Mouse (Mus musculus) embryonic facial prominence, embryonic 11.5 days (tissue): ENCODE data around the gene Ppm1l. TPM values are rescaled to one million over a fixed set of nuclear protein-coding genes. Genes with fewer than 3 reads are reported as not detected.
"Not testable (repeated sequence)": the region's sequence is repeated elsewhere in the genome, so short reads cannot be mapped to it uniquely, and the experiment has no call there.

ENCODE experiments used
- ATAC-seq: fragments of 200-750 bp; cut with Nextera tagmentation; replicated peaks from 2 replicates; pipeline ENCODE4 v1.8.0; 2017; ENCODE audit warnings: low read depth; ENCODE audit not compliant: insufficient number of reproducible peaks, low FRiP score, low TSS enrichment
- DNase-seq: peaks from one replicate; pipeline ENCODE4 v3.0.0-alpha.2; 2015; ENCODE audit warnings: low spot score
- H3K27ac ChIP-seq: fragments of 300-500 bp; sonication (generic); replicated peaks from 2 replicates; pipeline ENCODE4 v1.5.1; 2014; ENCODE audit warnings: mild to moderate bottlenecking, low read depth, low read length, control low read depth
- H3K27me3 ChIP-seq: fragments of 300-500 bp; sonication (generic); 2 replicates; pipeline ENCODE4 v1.6.1; 2014; ENCODE audit warnings: mild to moderate bottlenecking, low read length, moderate library complexity, mixed read lengths; ENCODE audit not compliant: control insufficient read depth, insufficient read depth
- H3K36me3 ChIP-seq: fragments of 300-500 bp; sonication (generic); replicated peaks from 2 replicates; pipeline ENCODE4 v1.6.1; 2014; ENCODE audit warnings: low read depth, mild to moderate bottlenecking, low read length, moderate library complexity, mixed read lengths; ENCODE audit not compliant: control insufficient read depth, insufficient read depth
- H3K4me1 ChIP-seq: fragments of 300-500 bp; sonication (generic); 2 replicates; pipeline ENCODE4 v1.6.1; 2014; ENCODE audit warnings: low read length, mixed read lengths; ENCODE audit not compliant: control insufficient read depth, insufficient read depth
- H3K4me2 ChIP-seq: fragments of 300-500 bp; sonication (generic); 2 replicates; pipeline ENCODE4 v1.6.1; 2014; ENCODE audit warnings: low read depth, mild to moderate bottlenecking, control low read depth, low read length, moderate library complexity
- H3K4me3 ChIP-seq: fragments of 300-500 bp; sonication (generic); 2 replicates; pipeline ENCODE4 v1.5.1; 2014; ENCODE audit warnings: low read depth, low read length, control low read depth
- H3K9ac ChIP-seq: fragments of 300-500 bp; sonication (generic); replicated peaks from 2 replicates; pipeline ENCODE4 v1.6.1; 2014; ENCODE audit warnings: mild to moderate bottlenecking, control low read depth, low read length
- H3K9me3 ChIP-seq: fragments of 300-500 bp; sonication (generic); replicated peaks from 2 replicates; pipeline ENCODE4 v1.6.1; 2016; ENCODE audit warnings: mild to moderate bottlenecking, low read length, inconsistent platforms, mixed read lengths; ENCODE audit not compliant: control insufficient read depth
- WGBS: fragments of 180-500 bp; shearing (Covaris S2); extraction: QIAGEN DNeasy Blood & Tissue Kit; methylation state at CpG from one replicate; pipeline ENCODE4 v1.1.7; 2014; 5-methylcytosine and 5-hydroxymethylcytosine counted together
- polyA plus RNA-seq: library from polyadenylated mRNA; unstranded; fragments of >200 nt; fragmentation: Nextera tagmentation; extraction: Ambion mirVana; gene quantifications from 2 replicates; pipeline ENCODE4 v1.2.1, GENCODE M21; 2014

Ppm1l gene
- polyA plus RNA-seq, 1 experiment from 2014 or later = 9.3 TPM

DNA sequence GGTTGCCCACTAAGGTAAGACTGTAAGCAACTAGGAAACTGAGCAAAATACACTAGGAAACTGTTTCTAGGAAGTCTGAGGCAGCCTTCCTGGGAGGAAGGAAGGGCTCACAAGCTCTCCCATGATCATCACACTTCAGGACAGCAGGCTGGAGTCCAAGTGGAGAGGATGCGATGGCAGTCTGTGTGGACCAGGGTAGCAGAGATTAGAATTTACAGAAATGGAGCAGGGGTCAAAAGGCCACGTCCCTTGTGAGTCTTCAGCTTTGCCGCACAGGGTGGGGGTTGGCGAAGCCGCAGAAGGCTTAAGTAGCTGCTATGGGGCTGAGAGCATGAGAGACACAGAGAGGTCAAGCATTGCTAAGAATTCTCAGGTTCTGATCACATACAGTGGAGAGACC is 245.0 kb downstream of the Ppm1l start:
- no peak overlapping the region for H3K9ac ChIP-seq
- no peaks in the 10 kb centered on the region for H3K9me3 ChIP-seq
- 57% methylated on average over 5 of the region's 5 CpGs for WGBS
- DNase-seq (no peak), ATAC-seq (no peak)
- no peaks in the 10 kb centered on the region for H3K27me3 ChIP-seq
- no peak overlapping the region for H3K27ac ChIP-seq
- H3K4me3 ChIP-seq = no peak overlapping the region
- no peak overlapping the region for H3K4me2 ChIP-seq
- no peaks in the 10 kb centered on the region for H3K36me3 ChIP-seq
- H3K4me1 ChIP-seq = no peaks in the 10 kb centered on the region

DNA sequence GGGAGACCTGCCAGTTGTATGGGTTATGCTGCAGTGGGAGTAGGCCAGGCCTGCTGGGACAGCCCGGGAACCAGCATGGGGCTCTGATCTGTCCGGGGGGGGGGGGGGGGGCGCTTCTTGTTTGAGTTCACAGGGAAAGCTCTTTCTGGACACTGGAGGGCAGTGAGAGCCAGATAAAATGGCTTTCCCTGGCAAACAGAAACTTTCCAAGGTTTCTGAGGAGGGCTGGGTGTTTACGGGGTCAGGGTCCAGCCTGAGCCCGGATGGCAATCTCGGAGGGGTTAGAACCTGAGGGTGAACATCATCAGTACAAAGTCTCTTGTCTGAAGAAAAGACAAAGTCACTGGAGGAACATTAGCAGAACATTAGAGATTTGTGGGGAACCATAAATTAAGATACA is 246.7 kb downstream of the Ppm1l start:
- Histone ChIP-seq H3K9me3 (no peaks in the 10 kb centered on the region), H3K4me2 (no peak overlapping the region), H3K27ac (no peak overlapping the region), H3K4me3 (no peak overlapping the region), H3K4me1 (no peaks in the 10 kb centered on the region), H3K36me3 (no peaks in the 10 kb centered on the region), H3K27me3 (no peaks in the 10 kb centered on the region), H3K9ac (no peak overlapping the region)
- ATAC-seq (no peak), DNase-seq (no peak)
- 87% methylated on average over 6 of the region's 6 CpGs for WGBS

DNA sequence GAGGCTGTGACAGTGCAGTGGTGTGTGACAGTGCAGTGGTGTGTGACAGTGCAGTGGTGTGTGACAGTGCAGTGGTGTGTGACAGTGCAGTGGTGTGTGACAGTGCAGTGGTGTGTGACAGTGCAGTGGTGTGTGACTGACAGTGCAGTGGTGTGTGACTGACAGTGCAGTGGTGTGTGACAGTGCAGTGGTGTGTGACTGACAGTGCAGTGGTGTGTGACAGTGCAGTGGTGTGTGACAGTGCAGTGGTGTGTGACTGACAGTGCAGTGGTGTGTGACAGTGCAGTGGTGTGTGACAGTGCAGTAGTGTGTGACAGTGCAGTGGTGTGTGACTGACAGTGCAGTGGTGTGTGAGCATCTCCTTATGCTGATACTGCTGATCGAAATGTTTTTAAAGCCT is 248.9 kb downstream of the Ppm1l start:
- not testable (repeated sequence) for H3K4me2 ChIP-seq, H3K4me1 ChIP-seq, ATAC-seq, H3K36me3 ChIP-seq, H3K9ac ChIP-seq, H3K4me3 ChIP-seq, H3K27ac ChIP-seq, DNase-seq, H3K27me3 ChIP-seq, H3K9me3 ChIP-seq
- WGBS = 89% methylated on average over 1 of the region's 1 CpGs

DNA sequence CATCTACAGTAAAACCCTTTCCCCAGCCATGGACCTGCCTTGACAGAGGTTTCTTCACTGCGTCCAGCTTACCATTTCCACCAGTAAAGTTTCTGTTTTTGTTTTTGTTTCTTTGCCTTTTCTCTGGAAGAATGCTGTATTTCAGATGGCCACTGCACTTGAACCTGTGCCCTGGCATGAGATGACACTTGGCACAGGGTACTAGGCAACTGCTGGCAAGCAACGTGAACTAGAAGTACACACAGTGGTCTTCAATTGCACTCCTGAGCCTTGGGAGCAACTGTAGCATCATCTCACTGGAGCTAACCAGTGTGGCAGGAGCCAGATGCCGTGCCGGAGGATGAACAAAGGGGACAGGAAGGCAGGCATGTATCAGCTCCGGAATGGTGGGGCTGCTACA is 255.9 kb downstream of the Ppm1l start:
- 88% methylated on average over 5 of the region's 5 CpGs for WGBS
- H3K36me3 ChIP-seq = no peaks in the 10 kb centered on the region; the same call in 1 of the 2 replicates

GRCm38 (mm10) chr3:69575577-69575976 is 258.9 kb downstream of the Ppm1l start:
- no peaks in the 10 kb centered on the region; the same call in 1 of the 2 replicates for H3K36me3 ChIP-seq
- H3K27ac ChIP-seq = no peak overlapping the region
- DNase-seq (no peak), ATAC-seq (no peak)
- H3K9ac ChIP-seq = no peak overlapping the region
- no peak overlapping the region for H3K4me2 ChIP-seq
- H3K4me1 ChIP-seq = no peaks in the 10 kb centered on the region
- no peak overlapping the region for H3K4me3 ChIP-seq
- no peaks in the 10 kb centered on the region for H3K27me3 ChIP-seq
- no peaks in the 10 kb centered on the region for H3K9me3 ChIP-seq
- 96% methylated on average over 11 of the region's 11 CpGs for WGBS

More for the DNA sequence above, 255.9 kb downstream of the Ppm1l start:
- no peak overlapping the region for H3K9ac ChIP-seq
- no peak overlapping the region for H3K27ac ChIP-seq
- ATAC-seq (no peak), DNase-seq (no peak)
- no peaks in the 10 kb centered on the region for H3K9me3 ChIP-seq
- H3K4me3 ChIP-seq = no peak overlapping the region
- no peaks in the 10 kb centered on the region for H3K4me1 ChIP-seq
- no peaks in the 10 kb centered on the region for H3K27me3 ChIP-seq
- H3K4me2 ChIP-seq = no peak overlapping the region

DNA sequence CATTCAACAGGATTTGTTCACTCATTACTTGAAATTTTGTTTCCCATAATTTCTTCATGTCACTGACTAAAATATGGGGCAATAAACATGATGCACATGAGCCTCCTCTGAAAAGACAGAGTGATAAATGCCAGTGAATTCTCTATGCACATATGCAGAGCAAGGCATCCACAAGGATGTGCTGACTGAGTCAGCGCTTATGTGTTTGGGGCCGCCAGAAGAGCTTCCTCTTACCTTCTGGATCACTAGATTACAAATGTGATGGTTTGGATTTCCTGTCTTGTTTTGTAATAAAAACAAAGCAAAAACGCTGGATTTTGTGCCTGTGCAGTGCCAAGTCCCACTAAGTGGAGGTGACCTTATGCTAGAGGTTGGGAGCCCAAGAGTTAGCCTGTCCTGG is 260.1 kb downstream of the Ppm1l start:
- no peak for DNase-seq
- Histone ChIP-seq H3K27ac (no peak overlapping the region), H3K27me3 (no peaks in the 10 kb centered on the region), H3K9ac (no peak overlapping the region), H3K4me2 (no peak overlapping the region), H3K36me3 (no peaks in the 10 kb centered on the region; the same call in none of the 2 replicates), H3K4me3 (no peak overlapping the region), H3K4me1 (no peaks in the 10 kb centered on the region), H3K9me3 (no peaks in the 10 kb centered on the region)
- 85% methylated on average over 3 of the region's 3 CpGs for WGBS
- no peak for ATAC-seq

- Histone ChIP-seq H3K27ac (no peak overlapping the region), H3K27me3 (no peaks in the 10 kb centered on the region), H3K9ac (no peak overlapping the region), H3K4me1 (no peaks in the 10 kb centered on the region), H3K9me3 (no peaks in the 10 kb centered on the region), H3K36me3 (no peaks in the 10 kb centered on the region; the same call in none of the 2 replicates), H3K4me2 (no peak overlapping the region), H3K4me3 (no peak overlapping the region)
- no peak for ATAC-seq
- no peak for DNase-seq
- 95% methylated on average over 1 of the region's 1 CpGs for WGBS
Measured at GRCm38 (mm10) chr3:69578791-69579190, 262.1 kb downstream of the Ppm1l start.

- Histone ChIP-seq H3K9me3 (no peaks in the 10 kb centered on the region), H3K4me3 (no peak overlapping the region), H3K27me3 (no peaks in the 10 kb centered on the region), H3K27ac (no peak overlapping the region), H3K9ac (no peak overlapping the region), H3K4me2 (no peak overlapping the region), H3K36me3 (no peaks in the 10 kb centered on the region; the same call in 1 of the 2 replicates), H3K4me1 (no peaks in the 10 kb centered on the region)
- WGBS = 100% methylated on average over 1 of the region's 1 CpGs
- no peak for ATAC-seq
- no peak for DNase-seq
Measured at GRCm38 (mm10) chr3:69583798-69584197, 267.1 kb downstream of the Ppm1l start.
